Mouse (Mus musculus) kidney, postnatal 14 days (tissue): ENCODE measurements around the gene Ptprg.

Experiments
- DNase-seq: peaks from one replicate; pipeline ENCODE4 v3.0.0; 2022; ENCODE audit warnings: mixed read lengths

The Ptprg gene

GRCm38 (mm10) chr14:12105156-12105430 lies 551.8 kb downstream of the Ptprg start:
- peak; percentile 33 for DNase-seq

- DNase-seq = no peak
These were observed 552.3 kb downstream of the Ptprg start for GRCm38 (mm10) chr14:12105593-12105992.

GRCm38 (mm10) chr14:12107459-12107858 lies 554.1 kb downstream of the Ptprg start:
- peak; percentile 44 for DNase-seq

GRCm38 (mm10) chr14:12107991-12108390 lies 554.7 kb downstream of the Ptprg start:
- DNase-seq = no peak

GRCm38 (mm10) chr14:12112548-12113011 lies 559.2 kb downstream of the Ptprg start:
- DNase-seq = peak; percentile 88

- no peak for DNase-seq
These were observed 560.0 kb downstream of the Ptprg start for GRCm38 (mm10) chr14:12113326-12113725.

- DNase-seq = no peak
These were observed 560.7 kb downstream of the Ptprg start for GRCm38 (mm10) chr14:12114016-12114415.

GRCm38 (mm10) chr14:12119260-12119659 lies 565.9 kb downstream of the Ptprg start:
- DNase-seq = no peak

- no peak for DNase-seq
These were observed 568.6 kb downstream of the Ptprg start for GRCm38 (mm10) chr14:12121906-12122305.

GRCm38 (mm10) chr14:12124682-12125081 lies 571.4 kb downstream of the Ptprg start:
- DNase-seq = no peak

GRCm38 (mm10) chr14:12127951-12128350 lies 574.6 kb downstream of the Ptprg start:
- DNase-seq = no peak

- DNase-seq = peak; percentile 60
These were observed 578.8 kb downstream of the Ptprg start for GRCm38 (mm10) chr14:12132046-12132615.

GRCm38 (mm10) chr14:12133163-12133562 lies 579.8 kb downstream of the Ptprg start:
- DNase-seq = no peak

GRCm38 (mm10) chr14:12134504-12134903 lies 581.2 kb downstream of the Ptprg start:
- DNase-seq = peak; percentile 32

GRCm38 (mm10) chr14:12136536-12136935 lies 583.2 kb downstream of the Ptprg start:
- peak; percentile 43 for DNase-seq

GRCm38 (mm10) chr14:12139643-12140481 lies 586.5 kb downstream of the Ptprg start:
- peak; percentile 69 for DNase-seq

- no peak for DNase-seq
These were observed 590.7 kb downstream of the Ptprg start for GRCm38 (mm10) chr14:12143941-12144485.

- no peak for DNase-seq
These were observed 592.6 kb downstream of the Ptprg start for GRCm38 (mm10) chr14:12145919-12146318.

GRCm38 (mm10) chr14:12149529-12149928 lies 596.2 kb downstream of the Ptprg start:
- no peak for DNase-seq

GRCm38 (mm10) chr14:12151927-12152326 lies 598.6 kb downstream of the Ptprg start:
- DNase-seq = peak; percentile 71

- no peak for DNase-seq
These were observed 599.4 kb downstream of the Ptprg start for GRCm38 (mm10) chr14:12152748-12153147.

GRCm38 (mm10) chr14:12153599-12153998 lies 600.3 kb downstream of the Ptprg start:
- DNase-seq = no peak

GRCm38 (mm10) chr14:12161738-12162310 lies 608.5 kb downstream of the Ptprg start:
- peak; percentile 68 for DNase-seq
